Mouse (Mus musculus) heart, postnatal 0 days (tissue): Measurements from ENCODE around the gene Ppm1l.

ENCODE experiments used
- CTCF ChIP-seq: IDR thresholded peaks from 2 replicates; pipeline ENCODE4 v1.5.1; 2016; ENCODE audit warnings: antibody characterized with exemption, control low read depth, low read depth
- EP300 ChIP-seq: IDR thresholded peaks from 2 replicates; pipeline ENCODE4 v1.6.1; 2016; ENCODE audit warnings: antibody characterized with exemption, low read depth

DNA sequence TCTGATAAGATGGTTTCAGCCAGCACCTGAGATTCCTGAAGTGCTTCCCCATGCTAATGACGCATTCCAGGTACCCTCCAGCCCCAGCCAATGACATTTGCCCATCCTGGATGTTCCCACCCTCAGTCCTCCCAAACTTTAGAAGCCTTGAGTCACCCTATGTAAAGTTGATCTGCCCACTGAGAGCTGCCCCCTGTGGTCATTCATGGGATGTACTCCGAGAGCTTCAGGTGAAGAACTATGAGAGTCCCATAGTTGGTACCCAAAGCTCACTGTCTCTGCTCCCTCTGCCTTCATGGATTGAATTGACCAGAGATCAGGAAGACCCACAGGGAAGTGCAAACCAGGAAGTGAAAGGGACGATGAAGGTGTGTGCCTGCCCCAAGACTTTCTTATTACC, 91.4 kb downstream of the Ppm1l start:
- TF ChIP-seq CTCF, result no peak
- TF ChIP-seq EP300, result no peak
